Mouse (Mus musculus) kidney, embryonic 14.5 days (tissue): Measurements from ENCODE around the gene Smyd2. TPM values are rescaled to one million over a fixed set of nuclear protein-coding genes. Genes with fewer than 3 reads are reported as not detected.

ENCODE experiments used
- ATAC-seq: fragments of 200-750 bp; cut with Nextera tagmentation; 2 replicates; pipeline ENCODE4 v1.8.0; 2017; ENCODE audit warnings: moderate number of reproducible peaks, mild to moderate bottlenecking, moderate TSS enrichment, moderate library complexity; ENCODE audit not compliant: low FRiP score, low TSS enrichment
- H3K27ac ChIP-seq: fragments of 300-500 bp; sonication (generic); 2 replicates; pipeline ENCODE4 v1.5.1; 2014; ENCODE audit warnings: low read depth, mild to moderate bottlenecking, low read length, moderate library complexity, mixed read lengths
- H3K27me3 ChIP-seq: fragments of 300-500 bp; sonication (generic); 2 replicates; pipeline ENCODE4 v1.6.1; 2014; ENCODE audit warnings: mild to moderate bottlenecking, low read length; ENCODE audit not compliant: control insufficient read depth, insufficient read depth
- H3K36me3 ChIP-seq: fragments of 300-500 bp; sonication (generic); 2 replicates; pipeline ENCODE4 v1.6.1; 2014; ENCODE audit warnings: low read length, mixed read lengths; ENCODE audit not compliant: control insufficient read depth, insufficient read depth
- H3K4me1 ChIP-seq: fragments of 300-500 bp; sonication (generic); 2 replicates; pipeline ENCODE4 v1.6.1; 2014; ENCODE audit warnings: low read length, mixed read lengths; ENCODE audit not compliant: control insufficient read depth, insufficient read depth
- H3K4me2 ChIP-seq: fragments of 300-500 bp; sonication (generic); replicated peaks from 2 replicates; pipeline ENCODE4 v1.6.1; 2014; ENCODE audit warnings: low read depth, mild to moderate bottlenecking, low read length
- H3K4me3 ChIP-seq: fragments of 300-500 bp; sonication (generic); 2 replicates; pipeline ENCODE4 v1.5.1; 2014; ENCODE audit warnings: mild to moderate bottlenecking, low read length
- H3K9ac ChIP-seq: fragments of 300-500 bp; sonication (generic); 2 replicates; pipeline ENCODE4 v1.6.1; 2014; ENCODE audit warnings: low read depth, mild to moderate bottlenecking, low read length, moderate library complexity
- H3K9me3 ChIP-seq: fragments of 300-500 bp; sonication (generic); 2 replicates; pipeline ENCODE4 v1.6.1; 2016; ENCODE audit warnings: low read length; ENCODE audit not compliant: control insufficient read depth
- WGBS: fragments of 180-500 bp; shearing (Covaris S2); extraction: QIAGEN DNeasy Blood & Tissue Kit; methylation state at CpG from one replicate; pipeline ENCODE4 v1.1.7; 2014; 5-methylcytosine and 5-hydroxymethylcytosine counted together
- polyA plus RNA-seq: library from polyadenylated mRNA; unstranded; fragments of >200 nt; fragmentation: Nextera tagmentation; extraction: Ambion mirVana; gene quantifications from 2 replicates; pipeline ENCODE4 v1.2.1, GENCODE M21; 2014

Gene Smyd2
- polyA plus RNA-seq, 1 experiment from 2014 or later = 93.3 TPM

GRCm38 (mm10) chr1:189849550-189849949, 72.6 kb downstream of the Smyd2 start:
- 81% methylated on average over 11 of the region's 11 CpGs for WGBS
- ATAC-seq = no peak
- Histone ChIP-seq H3K27ac (no peak overlapping the region), H3K4me2 (no peak overlapping the region), H3K27me3 (no peaks in the 10 kb centered on the region), H3K4me3 (no peak overlapping the region), H3K4me1 (no peaks in the 10 kb centered on the region), H3K36me3 (peaks cover 66% of the 10 kb centered on the region), H3K9ac (no peak overlapping the region), H3K9me3 (no peaks in the 10 kb centered on the region)

GRCm38 (mm10) chr1:189846319-189846718, 75.8 kb downstream of the Smyd2 start:
- Histone ChIP-seq H3K4me1 (no peaks in the 10 kb centered on the region), H3K4me3 (no peak overlapping the region), H3K36me3 (peaks cover 62% of the 10 kb centered on the region), H3K27ac (no peak overlapping the region), H3K4me2 (no peak overlapping the region), H3K9me3 (no peaks in the 10 kb centered on the region), H3K9ac (no peak overlapping the region), H3K27me3 (no peaks in the 10 kb centered on the region)
- 74% methylated on average over 2 of the region's 2 CpGs for whole genome bisulfite sequencing
- ATAC-seq = no peak

- H3K27ac ChIP-seq = no peak overlapping the region
- no peak overlapping the region for H3K4me3 ChIP-seq
- 19% methylated on average over 13 of the region's 13 CpGs for WGBS
- H3K4me2 ChIP-seq = no peak overlapping the region
- H3K9ac ChIP-seq = no peak overlapping the region
- no peak for ATAC-seq
- no peaks in the 10 kb centered on the region for H3K9me3 ChIP-seq
- peaks cover 14% of the 10 kb centered on the region for H3K4me1 ChIP-seq
- peaks cover 41% of the 10 kb centered on the region for H3K36me3 ChIP-seq
- no peaks in the 10 kb centered on the region for H3K27me3 ChIP-seq
Measured at GRCm38 (mm10) chr1:189834166-189834565, 88.0 kb downstream of the Smyd2 start.

GRCm38 (mm10) chr1:189833351-189833750, 88.8 kb downstream of the Smyd2 start:
- no peaks in the 10 kb centered on the region for H3K27me3 ChIP-seq
- H3K4me1 ChIP-seq = peaks cover 14% of the 10 kb centered on the region
- H3K36me3 ChIP-seq = peaks cover 42% of the 10 kb centered on the region
- no peak overlapping the region for H3K4me2 ChIP-seq
- H3K9ac ChIP-seq = no peak overlapping the region
- no peak for ATAC-seq
- no peaks in the 10 kb centered on the region for H3K9me3 ChIP-seq
- H3K4me3 ChIP-seq = no peak overlapping the region
- 46% methylated on average over 7 of the region's 7 CpGs for WGBS
- no peak overlapping the region for H3K27ac ChIP-seq

- Histone ChIP-seq H3K4me3 (no peak overlapping the region), H3K36me3 (peaks cover 45% of the 10 kb centered on the region), H3K9ac (no peak overlapping the region; the same call in 1 of the 2 replicates), H3K4me1 (peaks cover 14% of the 10 kb centered on the region), H3K27ac (no peak overlapping the region), H3K4me2 (no peak overlapping the region), H3K9me3 (no peaks in the 10 kb centered on the region), H3K27me3 (no peaks in the 10 kb centered on the region)
- WGBS = 12% methylated on average over 12 of the region's 12 CpGs
- ATAC-seq = 0 out of 2 replicates have a peak, but pooled peaks have one; percentile 38
Measured at GRCm38 (mm10) chr1:189830797-189831232, 91.3 kb downstream of the Smyd2 start.

Other genes starting within 250 kb of the Smyd2 start
- 87.3 and 98.8 TPM in 2 replicates for gene Cenpf, start 234.3 kb downstream of the Smyd2 start, polyA plus RNA-seq
- gene Ptpn14, start 194.1 kb downstream of the Smyd2 start, polyA plus RNA-seq = 13.3 and 21.1 TPM in 2 replicates
- gene Prox1, start 248.4 kb upstream of the Smyd2 start, polyA plus RNA-seq = 0.84 and 1.2 TPM in 2 replicates